Mouse (Mus musculus) liver, embryonic 14 days (tissue): ENCODE measurements around the gene Capn12. TPM values are rescaled to one million over a fixed set of nuclear protein-coding genes. Genes with fewer than 3 reads are reported as not detected.

Source experiments
- polyA plus RNA-seq: library from polyadenylated mRNA; depleted of rRNA; stranded (reverse); fragments of >200 nt; gene quantifications from 2 replicates; pipeline ENCODE4 v1.2.3, GENCODE M21; 2012; rRNA removed

Capn12 gene
- polyA plus RNA-seq, result 0.02 and 0.05 TPM in 2 replicates

DNA sequence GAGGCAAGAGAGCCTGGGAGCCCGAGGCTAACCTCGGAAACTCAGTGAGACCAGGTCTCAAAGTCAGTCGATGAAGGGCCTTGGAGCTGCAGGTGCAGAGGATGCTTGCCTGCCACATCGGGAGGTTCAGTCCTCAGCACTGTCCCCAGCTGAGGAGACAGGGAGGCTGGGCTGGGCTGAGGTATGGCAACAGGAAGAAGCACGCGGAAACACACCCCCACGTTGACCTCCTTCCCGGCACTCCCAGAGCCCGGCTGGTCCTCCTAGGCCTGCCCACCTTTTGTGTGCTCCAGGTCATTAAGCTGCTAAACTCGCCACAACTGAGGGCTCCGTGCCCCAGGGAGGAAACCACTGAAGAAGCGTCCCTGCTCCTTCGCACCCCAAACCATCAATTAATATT is at the start of gene Capn12:
Capn12 (plus strand) TSS at position 224 of the 400 bp plus-strand sequence.

DNA sequence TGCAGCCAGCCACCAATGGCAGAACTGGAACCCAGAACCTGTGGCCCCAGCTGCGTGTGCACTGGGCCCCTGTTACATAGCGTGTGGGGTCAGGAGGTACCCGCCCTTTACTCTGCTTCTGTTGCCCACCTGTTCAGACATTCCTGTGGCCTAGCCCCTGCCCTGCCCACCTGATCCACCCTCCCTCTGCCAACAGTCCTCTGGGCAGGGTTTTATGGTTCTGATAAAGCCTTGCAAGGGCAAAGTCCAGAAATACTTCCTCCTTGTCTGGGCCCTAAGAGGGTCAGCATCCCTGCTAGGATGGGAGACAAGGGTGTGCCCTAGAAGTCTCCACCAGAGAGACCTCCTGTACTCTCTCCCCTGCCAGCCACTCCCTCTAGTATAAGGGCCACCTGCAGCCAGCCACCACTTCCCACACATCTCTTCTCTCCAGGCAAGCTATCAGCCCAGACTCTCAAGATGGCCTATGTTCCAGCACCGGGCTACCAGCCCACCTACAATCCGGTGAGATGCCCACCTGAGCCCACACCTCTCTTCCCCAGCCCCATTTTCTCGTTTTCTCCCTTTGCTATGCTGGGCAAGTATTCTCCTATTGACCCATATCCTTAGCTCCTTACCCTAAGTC is 47.4 kb upstream of the Capn12 start, which contains the start of gene Lgals4:
Lgals4 (plus strand) TSS at position 132 of the 625 bp plus-strand sequence.

GRCm38 (mm10) chr7:28863540-28863939 is 17.7 kb upstream of the Capn12 start, which contains the start of gene Lgals7:
Lgals7 (plus strand) TSS chr7:28863853.

Other genes starting within 250 kb of the Capn12 start
- 0.18 and 0.31 TPM in 2 replicates for gene Fbxo27, start 188.6 kb upstream of the Capn12 start, polyA plus RNA-seq
- gene Fbxo17, start 164.6 kb upstream of the Capn12 start, polyA plus RNA-seq, result 0.73 and 0.92 TPM in 2 replicates
- 45.3 and 47.4 TPM in 2 replicates for gene Mrps12, start 139.6 kb upstream of the Capn12 start, polyA plus RNA-seq
- gene Sars2, start 139.4 kb upstream of the Capn12 start, polyA plus RNA-seq, result 10.1 and 11.5 TPM in 2 replicates
- gene Ccer2, start 125.2 kb upstream of the Capn12 start, polyA plus RNA-seq, result not detected in 2 replicates
- 15.5 and 18.1 TPM in 2 replicates for gene Sirt2, start 114.7 kb upstream of the Capn12 start, polyA plus RNA-seq
- 15.0 and 16.6 TPM in 2 replicates for gene Nfkbib, start 113.9 kb upstream of the Capn12 start, polyA plus RNA-seq
- gene Rinl, start 92.5 kb upstream of the Capn12 start, polyA plus RNA-seq, result 4.1 and 5.2 TPM in 2 replicates
- gene Hnrnpl, start 72.9 kb upstream of the Capn12 start, polyA plus RNA-seq, result 136 and 157 TPM in 2 replicates
- gene Ech1, start 56.2 kb upstream of the Capn12 start, polyA plus RNA-seq, result 52.2 and 62.2 TPM in 2 replicates
- gene Lgals4, start 47.6 kb upstream of the Capn12 start, polyA plus RNA-seq, result 2.5 and 2.7 TPM in 2 replicates
- gene Lgals7, start 17.6 kb upstream of the Capn12 start, polyA plus RNA-seq, result 0.50 and 0.92 TPM in 2 replicates
- 72.7 and 82.7 TPM in 2 replicates for gene Actn4, start 80.9 kb downstream of the Capn12 start, polyA plus RNA-seq
- gene Eif3k, start 100.4 kb downstream of the Capn12 start, polyA plus RNA-seq, result 261 and 285 TPM in 2 replicates
- gene Map4k1, start 100.6 kb downstream of the Capn12 start, polyA plus RNA-seq, result 16.5 and 17.9 TPM in 2 replicates
- 0.07 and 0.53 TPM in 2 replicates for gene Ryr1, start 243.8 kb downstream of the Capn12 start, polyA plus RNA-seq